Mouse (Mus musculus): ENCODE measurements around the gene Rab19.
"Not testable (repeated sequence)": the region's sequence is repeated elsewhere in the genome, so short reads cannot be mapped to it uniquely, and the experiment has no call there.

Rab19 gene

GRCm38 (mm10) chr6:39381125-39381880, at the start of gene Rab19:
Gene Rab19 (plus strand): TSS chr6:39381175.
- in situ Hi-C loops (cut with MboI, MseI), result no loop called here

- in situ Hi-C loops (cut with MboI, MseI), result no loop called here
Observed at GRCm38 (mm10) chr6:39331998-39332700, 48.8 kb upstream of the Rab19 start.

GRCm38 (mm10) chr6:39334224-39334623, 46.8 kb upstream of the Rab19 start:
- in situ Hi-C loops (cut with MboI, MseI), result no loop called here

GRCm38 (mm10) chr6:39334873-39335272, 46.1 kb upstream of the Rab19 start:
- in situ Hi-C loops (cut with MboI, MseI), result no loop called here

DNA sequence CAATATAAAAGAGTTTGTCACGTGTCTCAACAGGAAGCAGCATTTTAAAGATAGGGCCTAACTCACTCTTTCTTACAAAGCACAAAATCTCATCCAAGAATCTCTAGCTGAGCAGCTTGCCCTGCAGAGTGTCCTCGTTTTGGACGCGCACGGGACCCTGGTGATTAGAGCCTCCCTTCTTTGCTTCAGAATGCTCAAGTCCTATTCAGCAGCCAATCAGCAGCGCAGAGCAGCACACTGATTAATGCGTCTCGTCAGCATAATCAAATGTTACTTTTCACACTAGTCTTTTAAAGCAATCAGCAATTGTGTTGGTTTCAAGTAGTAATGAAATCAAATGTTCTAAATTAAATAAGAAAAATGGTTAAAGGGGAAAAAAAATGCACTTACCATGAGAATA, 42.6 kb upstream of the Rab19 start:
- in situ Hi-C loops (cut with MboI, MseI), result no loop called here

DNA sequence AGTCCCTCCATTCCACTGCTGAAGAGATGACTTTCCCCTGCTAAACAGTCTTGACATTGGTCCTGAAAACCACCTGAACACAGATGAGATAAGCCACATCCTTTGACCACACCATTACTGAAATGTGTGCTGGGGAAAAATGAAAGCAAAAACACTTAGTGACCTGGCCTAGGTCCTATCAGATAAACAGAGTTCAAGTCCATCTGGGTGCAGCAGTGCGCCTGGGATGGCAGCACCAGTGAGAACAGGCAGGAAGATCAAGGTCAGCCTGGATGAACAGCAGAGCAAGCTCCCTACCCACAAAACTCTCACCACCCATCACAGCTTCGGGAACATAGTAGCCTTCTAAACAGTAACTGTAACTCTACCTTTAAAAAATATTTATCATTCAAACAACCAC, 39.2 kb upstream of the Rab19 start:
- in situ Hi-C loops (cut with MboI, MseI), result loop anchor here (10.0 kb wide), 1 partner anchor 157 kb away; no protein-coding TSS in a partner anchor

- in situ Hi-C loops (cut with MboI, MseI), result loop anchor here (10.0 kb wide), 1 partner anchor 159 kb away; no protein-coding TSS in a partner anchor
Observed at GRCm38 (mm10) chr6:39344020-39344419, 37.0 kb upstream of the Rab19 start.

GRCm38 (mm10) chr6:39345430-39345829, 35.5 kb upstream of the Rab19 start:
- in situ Hi-C loops (cut with MboI, MseI), result loop anchor here (10.0 kb wide), 1 partner anchor 161 kb away; no protein-coding TSS in a partner anchor

- in situ Hi-C loops (cut with MboI, MseI), result loop anchor here (10.0 kb wide), 1 partner anchor 162 kb away; no protein-coding TSS in a partner anchor
Observed at GRCm38 (mm10) chr6:39346991-39347501, 33.9 kb upstream of the Rab19 start.

DNA sequence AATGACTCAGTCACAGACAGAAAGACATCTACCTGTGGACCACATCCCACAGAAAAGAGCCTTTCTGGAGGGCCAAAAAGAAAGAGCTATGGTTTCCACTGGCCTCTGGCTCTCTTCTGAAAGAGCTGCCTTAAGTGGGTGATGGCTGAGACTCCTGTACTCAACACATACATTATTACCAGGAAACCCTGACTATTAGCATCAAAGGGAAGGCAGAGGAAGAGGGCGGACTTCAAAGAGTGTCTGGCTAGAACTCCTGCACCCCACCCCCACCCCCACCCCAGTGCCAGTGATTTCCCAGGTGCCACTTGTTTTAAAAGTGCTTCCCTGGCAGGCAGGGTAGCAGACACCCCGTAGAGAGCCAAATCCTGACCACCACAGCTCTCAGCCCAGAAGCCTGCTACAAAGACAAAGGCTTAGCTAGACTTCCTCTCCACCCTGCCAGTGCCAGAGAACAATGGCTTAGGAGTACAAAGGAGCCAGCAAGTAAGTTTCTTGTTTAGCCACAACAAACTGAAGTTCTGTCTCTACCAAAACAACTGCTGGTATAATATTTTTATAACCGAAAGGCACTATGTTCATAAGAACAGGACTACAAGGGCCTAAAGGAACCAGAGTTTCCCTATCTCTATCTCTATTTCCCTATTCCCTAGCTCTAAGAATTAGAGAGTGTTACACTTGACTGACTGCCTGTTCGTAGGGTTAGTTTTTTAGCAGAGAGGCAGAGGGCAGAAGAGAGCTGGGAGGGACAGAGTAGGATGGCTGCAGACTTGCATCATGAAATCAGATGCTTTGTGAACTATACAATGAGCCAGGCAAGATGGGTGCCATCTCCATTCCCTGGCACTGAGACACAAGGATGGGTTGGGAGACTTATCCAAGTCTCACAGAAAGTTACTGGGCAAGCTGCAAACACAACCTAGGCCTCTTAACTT, 32.8 kb upstream of the Rab19 start:
- in situ Hi-C loops (cut with MboI, MseI), result loop anchor here (10.0 kb wide), 1 partner anchor 163 kb away; no protein-coding TSS in a partner anchor

DNA sequence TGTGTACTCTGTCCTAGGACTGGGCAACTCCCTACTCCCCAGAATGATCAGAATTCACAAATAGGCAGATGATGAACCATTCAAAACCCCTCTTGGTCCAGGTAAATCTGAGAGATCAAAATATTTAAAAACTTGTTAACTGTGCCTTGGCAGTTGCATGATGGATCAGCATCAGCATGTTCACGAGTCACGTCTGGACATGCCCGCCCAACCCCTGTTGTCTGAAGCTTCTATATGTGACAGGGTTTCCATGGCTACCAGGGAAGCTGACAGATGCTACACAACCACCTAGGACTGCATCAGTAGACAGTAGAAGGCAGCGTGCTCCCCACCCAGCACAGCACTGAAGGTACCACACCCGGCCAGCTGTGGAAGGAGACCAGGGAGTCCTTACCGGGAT, 32.0 kb upstream of the Rab19 start:
- in situ Hi-C loops (cut with MboI, MseI), result loop anchor here (10.0 kb wide), 1 partner anchor 164 kb away; no protein-coding TSS in a partner anchor

GRCm38 (mm10) chr6:39359207-39359606, 21.8 kb upstream of the Rab19 start:
- in situ Hi-C loops (cut with MboI, MseI), result not testable (repeated sequence)

- in situ Hi-C loops (cut with MboI, MseI), result no loop called here
Observed at GRCm38 (mm10) chr6:39362684-39363083, 18.3 kb upstream of the Rab19 start.

DNA sequence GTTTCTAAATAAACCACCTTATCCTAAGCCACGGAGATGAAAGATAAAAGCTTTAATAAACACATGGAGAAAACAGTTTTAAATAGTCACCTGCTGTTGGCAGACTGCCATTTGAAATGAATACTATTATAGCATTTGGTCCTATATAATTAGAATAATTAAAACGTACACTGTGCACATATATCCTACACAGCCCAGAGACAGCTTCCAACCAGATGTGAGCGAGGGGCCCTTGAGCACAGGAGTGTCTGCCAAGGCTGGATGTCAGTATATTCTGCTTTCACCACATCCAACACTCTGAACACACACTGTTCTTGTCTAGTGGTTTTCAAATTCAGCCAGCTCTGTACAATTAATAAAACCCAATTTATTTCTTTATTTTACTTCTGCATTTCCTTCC, 11.3 kb upstream of the Rab19 start:
- in situ Hi-C loops (cut with MboI, MseI), result no loop called here

- in situ Hi-C loops (cut with MboI, MseI), result no loop called here
Observed at GRCm38 (mm10) chr6:39372042-39372441, 8.9 kb upstream of the Rab19 start.

DNA sequence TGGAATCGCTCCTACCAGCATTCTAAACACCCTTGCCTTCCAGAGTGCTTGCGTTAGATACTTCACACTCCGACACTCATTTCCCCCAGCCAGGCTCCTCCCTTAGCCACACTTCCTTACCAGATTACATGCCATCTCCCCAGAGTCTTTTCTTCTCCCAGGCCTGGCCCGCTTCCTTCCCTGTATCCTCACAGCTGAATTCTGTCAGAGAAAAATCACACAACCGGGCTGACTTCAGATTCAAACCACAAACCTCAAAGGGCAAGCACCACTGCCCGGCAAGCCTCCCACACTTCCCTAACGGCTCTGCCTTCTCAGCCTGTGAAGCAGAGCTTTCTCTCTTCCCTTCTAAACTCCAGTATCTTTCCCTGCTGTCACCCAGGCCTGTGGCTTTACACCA, 8.2 kb upstream of the Rab19 start:
- in situ Hi-C loops (cut with MboI, MseI), result no loop called here

GRCm38 (mm10) chr6:39373301-39373955, 7.5 kb upstream of the Rab19 start:
- in situ Hi-C loops (cut with MboI, MseI), result no loop called here

GRCm38 (mm10) chr6:39376775-39377174, 4.2 kb upstream of the Rab19 start:
- in situ Hi-C loops (cut with MboI, MseI), result no loop called here

GRCm38 (mm10) chr6:39377311-39377827, 3.6 kb upstream of the Rab19 start, which contains the start of gene Slc37a3:
Gene Slc37a3 (minus strand): TSS chr6:39377675.
- in situ Hi-C loops (cut with MboI, MseI), result no loop called here

DNA sequence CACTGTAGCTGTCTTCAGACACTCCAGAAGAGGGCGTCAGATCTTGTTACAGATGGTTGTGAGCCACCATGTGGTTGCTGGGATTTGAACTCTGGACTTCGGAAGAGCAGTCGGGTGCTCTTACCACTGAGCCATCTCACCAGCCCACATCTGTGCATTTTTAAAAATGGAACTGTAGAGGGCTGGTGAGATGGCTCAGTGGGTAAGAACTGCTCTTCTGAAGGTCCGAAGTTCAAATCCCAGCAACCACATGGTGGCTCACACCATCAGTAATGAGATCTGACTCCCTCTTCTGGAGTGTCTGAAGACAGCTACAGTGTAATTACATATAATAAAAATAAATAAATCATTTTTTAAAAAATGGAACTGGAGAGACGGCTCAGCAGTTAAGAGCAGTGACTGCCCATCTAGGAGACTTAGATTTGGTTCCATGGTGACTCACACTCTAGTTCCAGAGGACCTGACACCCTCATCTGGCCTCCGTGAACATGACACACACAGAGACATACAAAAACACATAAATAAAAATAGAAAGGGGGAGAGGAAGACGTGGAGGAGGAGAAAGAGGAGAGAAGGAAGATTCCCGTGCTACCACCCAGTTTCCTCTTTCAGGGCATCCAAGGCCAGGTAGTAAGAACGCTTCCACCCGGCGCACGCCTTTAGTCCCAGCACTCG, 2.7 kb upstream of the Rab19 start:
- in situ Hi-C loops (cut with MboI, MseI), result not testable (repeated sequence)

All from T-helper 2 cell (primary cell).